Mouse (Mus musculus) hindbrain, embryonic 12.5 days (tissue): ENCODE data around the gene Snrnp25. TPM values are rescaled to one million over a fixed set of nuclear protein-coding genes. Genes with fewer than 3 reads are reported as not detected.
"Not testable (repeated sequence)": the region's sequence is repeated elsewhere in the genome, so short reads cannot be mapped to it uniquely, and the experiment has no call there.

Experiments
- ATAC-seq: fragments of 200-750 bp; cut with Nextera tagmentation; 2 replicates; pipeline ENCODE4 v1.8.0; 2017; ENCODE audit warnings: moderate TSS enrichment; ENCODE audit not compliant: low FRiP score
- H3K27ac ChIP-seq: fragments of 300-500 bp; sonication (generic); 2 replicates; pipeline ENCODE4 v1.5.1; 2016; ENCODE audit warnings: mild to moderate bottlenecking
- H3K27me3 ChIP-seq: fragments of 300-500 bp; sonication (generic); 2 replicates; pipeline ENCODE4 v1.6.1; 2016; ENCODE audit warnings: mild to moderate bottlenecking
- H3K36me3 ChIP-seq: fragments of 300-500 bp; sonication (generic); 2 replicates; pipeline ENCODE4 v1.6.1; 2016; ENCODE audit warnings: mild to moderate bottlenecking
- H3K4me1 ChIP-seq: fragments of 300-500 bp; sonication (generic); 2 replicates; pipeline ENCODE4 v1.6.1; 2016
- H3K4me2 ChIP-seq: fragments of 300-500 bp; sonication (generic); replicated peaks from 2 replicates; pipeline ENCODE4 v1.6.1; 2016; ENCODE audit warnings: mild to moderate bottlenecking
- H3K4me3 ChIP-seq: fragments of 300-500 bp; sonication (generic); 2 replicates; pipeline ENCODE4 v1.5.1; 2016; ENCODE audit warnings: mild to moderate bottlenecking
- H3K9ac ChIP-seq: fragments of 300-500 bp; sonication (generic); 2 replicates; pipeline ENCODE4 v1.6.1; 2016; ENCODE audit warnings: mild to moderate bottlenecking, moderate library complexity
- H3K9me3 ChIP-seq: fragments of 300-500 bp; sonication (generic); replicated peaks from 2 replicates; pipeline ENCODE4 v1.6.1; 2016; ENCODE audit warnings: mild to moderate bottlenecking
- WGBS: fragments of 180-500 bp; shearing (Covaris S2); methylation state at CpG from one replicate; pipeline ENCODE4 v1.1.7; 2016; 5-methylcytosine and 5-hydroxymethylcytosine counted together
- polyA plus RNA-seq: library from polyadenylated mRNA; unstranded; fragments of >200 nt; fragmentation: Nextera tagmentation; extraction: Ambion mirVana; gene quantifications from 2 replicates; pipeline ENCODE4 v1.2.1, GENCODE M21; 2016

Snrnp25 gene
- polyA plus RNA-seq, 1 experiment from 2014 or later = 55.1 TPM

DNA sequence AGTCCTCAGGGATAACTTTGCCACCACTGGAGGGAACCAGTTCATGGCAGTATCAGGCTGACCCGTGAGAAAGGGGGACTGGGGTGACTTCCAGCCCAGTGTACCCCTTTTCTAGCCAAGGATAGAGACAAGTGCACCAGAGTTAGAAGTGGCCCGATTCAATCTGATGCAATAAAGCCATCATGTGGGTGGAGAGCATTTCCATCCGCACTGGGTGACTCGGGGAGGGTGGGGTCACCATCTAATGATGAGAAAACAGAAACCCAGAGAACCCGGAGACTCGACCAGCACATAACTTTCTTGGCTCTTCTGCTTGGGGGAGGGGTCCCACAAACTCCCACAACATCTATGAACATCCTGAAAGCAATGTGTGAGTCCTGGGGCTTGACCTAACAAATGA is 8.5 kb upstream of the Snrnp25 start:
- Histone ChIP-seq H3K27me3 (0 out of 2 replicates have a peak, but pooled peaks cover 5% of the 10 kb centered on the region), H3K9me3 (no peaks in the 10 kb centered on the region), H3K9ac (no peak overlapping the region), H3K27ac (no peak overlapping the region), H3K4me2 (no peak overlapping the region), H3K36me3 (no peaks in the 10 kb centered on the region), H3K4me3 (no peak overlapping the region), H3K4me1 (peaks cover 7% of the 10 kb centered on the region)
- 77% methylated on average over 6 of the region's 6 CpGs for whole genome bisulfite sequencing
- no peak for ATAC-seq

- no peak overlapping the region for H3K27ac ChIP-seq
- H3K9ac ChIP-seq = no peak overlapping the region
- H3K4me1 ChIP-seq = peaks cover 7% of the 10 kb centered on the region
- no peak for ATAC-seq
- 60% methylated on average over 3 of the region's 3 CpGs for WGBS
- H3K36me3 ChIP-seq = no peaks in the 10 kb centered on the region
- H3K9me3 ChIP-seq = no peaks in the 10 kb centered on the region
- H3K4me2 ChIP-seq = no peak overlapping the region
- no peak overlapping the region for H3K4me3 ChIP-seq
- H3K27me3 ChIP-seq = 0 out of 2 replicates have a peak, but pooled peaks cover 5% of the 10 kb centered on the region
Measured at GRCm38 (mm10) chr11:32197766-32198165, 7.4 kb upstream of the Snrnp25 start.

DNA sequence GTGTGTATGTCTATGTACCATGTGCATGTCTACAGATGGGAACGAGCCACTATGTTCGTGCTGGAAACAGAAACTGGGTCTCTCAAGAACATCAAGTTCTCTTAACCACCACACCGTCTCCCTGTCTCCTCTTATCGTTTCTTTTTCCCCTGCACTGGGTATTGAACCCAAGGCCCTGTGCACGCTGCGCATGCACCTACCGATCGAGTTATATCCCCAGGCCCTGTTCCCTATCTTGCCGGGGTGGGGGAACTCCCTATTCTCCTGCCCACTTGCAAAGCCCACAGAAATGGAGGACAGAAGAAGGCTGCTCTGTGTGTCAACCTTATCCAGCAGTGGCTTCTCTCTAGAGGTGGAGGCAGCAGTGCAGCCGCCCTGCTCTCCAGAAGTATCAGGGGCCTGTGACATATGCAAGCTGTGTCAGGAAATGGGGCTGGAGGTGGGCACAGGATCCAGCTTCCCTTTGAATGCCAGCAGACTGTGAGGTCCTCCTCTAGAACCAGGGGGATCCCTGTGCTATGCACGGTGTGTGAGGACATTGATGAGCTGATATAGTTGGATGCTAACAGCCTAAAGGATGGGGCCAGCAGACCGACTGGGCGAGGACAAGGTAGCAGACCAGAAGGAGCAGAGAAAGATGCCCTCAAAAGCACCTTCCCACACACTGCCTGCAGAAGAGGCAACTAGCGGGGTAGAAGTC is 6.8 kb upstream of the Snrnp25 start:
- no peak overlapping the region for H3K9ac ChIP-seq
- no peak for ATAC-seq
- no peak overlapping the region for H3K27ac ChIP-seq
- H3K27me3 ChIP-seq = 0 out of 2 replicates have a peak, but pooled peaks cover 5% of the 10 kb centered on the region
- H3K4me3 ChIP-seq = no peak overlapping the region
- no peaks in the 10 kb centered on the region for H3K36me3 ChIP-seq
- no peaks in the 10 kb centered on the region for H3K9me3 ChIP-seq
- peaks cover 7% of the 10 kb centered on the region for H3K4me1 ChIP-seq
- WGBS = 73% methylated on average over 14 of the region's 14 CpGs
- H3K4me2 ChIP-seq = no peak overlapping the region

- Histone ChIP-seq H3K9ac (no peak overlapping the region), H3K27me3 (0 out of 2 replicates have a peak, but pooled peaks cover 5% of the 10 kb centered on the region), H3K4me3 (no peak overlapping the region), H3K4me2 (no peak overlapping the region), H3K36me3 (no peaks in the 10 kb centered on the region), H3K9me3 (no peaks in the 10 kb centered on the region), H3K4me1 (peaks cover 7% of the 10 kb centered on the region), H3K27ac (no peak overlapping the region)
- 51% methylated on average over 6 of the region's 6 CpGs for WGBS
- no peak for ATAC-seq
Measured at GRCm38 (mm10) chr11:32199230-32199629, 6.0 kb upstream of the Snrnp25 start.

GRCm38 (mm10) chr11:32200075-32200601 is 5.1 kb upstream of the Snrnp25 start, which contains the start of gene Il9r:
TSS of gene Il9r (minus strand) at chr11:32200279.
- Histone ChIP-seq H3K9me3 (no peaks in the 10 kb centered on the region), H3K9ac (no peak within 1 kb of the TSS), H3K4me2 (no peak within 1 kb of the TSS), H3K36me3 (no peaks in the 10 kb centered on the region), H3K4me3 (no peak within 1 kb of the TSS), H3K27me3 (0 out of 2 replicates have a peak, but pooled peaks cover 5% of the 10 kb centered on the region), H3K4me1 (peaks cover 12% of the 10 kb centered on the region), H3K27ac (no peak within 1 kb of the TSS)
- no peak for ATAC-seq
- WGBS = 71% methylated on average over 10 of the region's 10 CpGs

DNA sequence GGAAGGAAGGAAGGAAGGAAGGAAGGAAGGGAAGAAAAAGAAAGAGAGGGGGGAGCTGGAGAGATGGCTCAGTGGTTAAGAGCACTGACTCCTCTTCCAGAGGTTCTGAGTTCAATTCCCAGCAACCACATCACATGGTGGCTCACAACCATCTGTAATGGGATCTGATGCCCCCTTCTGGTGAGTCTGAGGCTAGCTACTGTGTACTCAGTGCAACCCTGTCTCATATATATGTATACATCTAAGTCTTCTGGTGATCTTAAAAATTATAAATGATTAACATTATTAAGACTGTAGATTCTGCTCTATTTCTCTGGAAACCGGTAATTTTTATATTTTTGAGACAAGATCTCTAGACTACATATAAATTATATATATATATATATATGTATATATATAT is 4.2 kb upstream of the Snrnp25 start:
- H3K4me3 ChIP-seq, H3K4me2 ChIP-seq, H3K27ac ChIP-seq, ATAC-seq, H3K27me3 ChIP-seq, H3K9ac ChIP-seq, H3K36me3 ChIP-seq, H3K9me3 ChIP-seq: not testable (repeated sequence)
- WGBS = 59% methylated on average over 1 of the region's 1 CpGs
- peaks cover 12% of the 10 kb centered on the region for H3K4me1 ChIP-seq

- no peak overlapping the region for H3K4me3 ChIP-seq
- H3K4me2 ChIP-seq = no peak overlapping the region
- H3K27me3 ChIP-seq = no peaks in the 10 kb centered on the region
- H3K9ac ChIP-seq = no peak overlapping the region
- 81% methylated on average over 11 of the region's 11 CpGs for WGBS
- H3K4me1 ChIP-seq = peaks cover 12% of the 10 kb centered on the region
- no peaks in the 10 kb centered on the region for H3K9me3 ChIP-seq
- no peak for ATAC-seq
- peaks cover under 1% of the 10 kb centered on the region; the same call in 1 of the 2 replicates for H3K36me3 ChIP-seq
- H3K27ac ChIP-seq = no peak overlapping the region
Measured at GRCm38 (mm10) chr11:32201922-32202685, 3.1 kb upstream of the Snrnp25 start.

GRCm38 (mm10) chr11:32210623-32211022 is 5.4 kb downstream of the Snrnp25 start:
- Histone ChIP-seq H3K4me1 (peaks cover 5% of the 10 kb centered on the region), H3K4me3 (no peak overlapping the region), H3K9ac (no peak overlapping the region), H3K9me3 (no peaks in the 10 kb centered on the region), H3K27ac (no peak overlapping the region), H3K36me3 (peaks cover 61% of the 10 kb centered on the region), H3K27me3 (no peaks in the 10 kb centered on the region), H3K4me2 (no peak overlapping the region)
- 0 out of 2 replicates have a peak, but pooled peaks have one; percentile 15 for ATAC-seq
- WGBS = 89% methylated on average over 9 of the region's 9 CpGs

GRCm38 (mm10) chr11:32215372-32216162 is 10.4 kb downstream of the Snrnp25 start:
- ATAC-seq = no peak
- H3K27me3 ChIP-seq = peaks cover 5% of the 10 kb centered on the region; the same call in 1 of the 2 replicates
- H3K4me1 ChIP-seq = peaks cover 12% of the 10 kb centered on the region
- no peak overlapping the region for H3K9ac ChIP-seq
- H3K36me3 ChIP-seq = peaks cover 26% of the 10 kb centered on the region
- no peak overlapping the region for H3K4me3 ChIP-seq
- 94% methylated on average over 18 of the region's 18 CpGs for WGBS
- no peaks in the 10 kb centered on the region for H3K9me3 ChIP-seq
- H3K27ac ChIP-seq = no peak overlapping the region
- H3K4me2 ChIP-seq = no peak overlapping the region

DNA sequence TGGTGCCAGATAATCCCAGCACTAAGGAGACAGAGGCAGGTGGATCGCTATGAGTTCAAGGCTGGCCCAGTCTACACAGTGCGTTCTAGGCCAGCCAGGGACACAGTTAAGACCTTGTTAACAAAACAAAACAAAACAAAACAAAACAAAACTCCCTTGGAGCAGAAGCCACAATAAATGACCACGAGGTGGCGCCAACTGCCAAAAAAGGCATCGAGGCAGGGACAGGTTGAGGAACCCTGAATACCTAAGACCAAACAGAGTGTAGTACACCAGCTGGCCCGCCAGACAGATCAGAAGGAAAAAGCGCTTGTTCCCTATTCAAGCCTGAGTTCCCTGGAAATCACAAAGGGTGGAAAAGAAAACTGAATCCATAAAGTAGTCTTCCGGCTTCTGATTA is 11.6 kb downstream of the Snrnp25 start:
- ATAC-seq = no peak
- Histone ChIP-seq H3K9ac (no peak overlapping the region), H3K4me2 (no peak overlapping the region), H3K4me3 (no peak overlapping the region), H3K27ac (no peak overlapping the region), H3K27me3 (peaks cover 17% of the 10 kb centered on the region), H3K4me1 (peaks cover 24% of the 10 kb centered on the region), H3K9me3 (no peaks in the 10 kb centered on the region), H3K36me3 (peaks cover 15% of the 10 kb centered on the region; the same call in 1 of the 2 replicates)
- 24% methylated on average over 8 of the region's 8 CpGs for WGBS

GRCm38 (mm10) chr11:32218501-32219050 is 13.4 kb downstream of the Snrnp25 start:
- Histone ChIP-seq H3K4me2 (no peak overlapping the region; the same call in 1 of the 2 replicates), H3K27ac (0 out of 2 replicates have a peak overlapping the region, but pooled peaks have one; percentile 19), H3K36me3 (peaks cover 2% of the 10 kb centered on the region; the same call in 1 of the 2 replicates), H3K9me3 (no peaks in the 10 kb centered on the region), H3K4me3 (no peak overlapping the region), H3K4me1 (peaks cover 35% of the 10 kb centered on the region), H3K27me3 (peaks cover 32% of the 10 kb centered on the region), H3K9ac (peak overlapping the region; percentile 13; the same call in 1 of the 2 replicates)
- WGBS = 49% methylated on average over 6 of the region's 6 CpGs
- no peak for ATAC-seq
